Mouse (Mus musculus): ENCODE data around the gene Pde8a. TPM values are rescaled to one million over a fixed set of nuclear protein-coding genes. Genes with fewer than 3 reads are reported as not detected.
"Not testable (repeated sequence)": the region's sequence is repeated elsewhere in the genome, so short reads cannot be mapped to it uniquely, and the experiment has no call there.

The Pde8a gene
- 1 to 10 TPM; 4.7 to 7.0 TPM for total RNA-seq (2021)
- long read RNA-seq, experiment 1, partial matches to known transcripts: 0 of 4 reads
- long read RNA-seq, experiment 1, other reads (novel, unspliced or antisense): 1 of 4 reads
- long read RNA-seq, experiment 2, partial matches to known transcripts: 0 of 5 reads
- long read RNA-seq, experiment 2, other reads (novel, unspliced or antisense): 3 of 5 reads

DNA sequence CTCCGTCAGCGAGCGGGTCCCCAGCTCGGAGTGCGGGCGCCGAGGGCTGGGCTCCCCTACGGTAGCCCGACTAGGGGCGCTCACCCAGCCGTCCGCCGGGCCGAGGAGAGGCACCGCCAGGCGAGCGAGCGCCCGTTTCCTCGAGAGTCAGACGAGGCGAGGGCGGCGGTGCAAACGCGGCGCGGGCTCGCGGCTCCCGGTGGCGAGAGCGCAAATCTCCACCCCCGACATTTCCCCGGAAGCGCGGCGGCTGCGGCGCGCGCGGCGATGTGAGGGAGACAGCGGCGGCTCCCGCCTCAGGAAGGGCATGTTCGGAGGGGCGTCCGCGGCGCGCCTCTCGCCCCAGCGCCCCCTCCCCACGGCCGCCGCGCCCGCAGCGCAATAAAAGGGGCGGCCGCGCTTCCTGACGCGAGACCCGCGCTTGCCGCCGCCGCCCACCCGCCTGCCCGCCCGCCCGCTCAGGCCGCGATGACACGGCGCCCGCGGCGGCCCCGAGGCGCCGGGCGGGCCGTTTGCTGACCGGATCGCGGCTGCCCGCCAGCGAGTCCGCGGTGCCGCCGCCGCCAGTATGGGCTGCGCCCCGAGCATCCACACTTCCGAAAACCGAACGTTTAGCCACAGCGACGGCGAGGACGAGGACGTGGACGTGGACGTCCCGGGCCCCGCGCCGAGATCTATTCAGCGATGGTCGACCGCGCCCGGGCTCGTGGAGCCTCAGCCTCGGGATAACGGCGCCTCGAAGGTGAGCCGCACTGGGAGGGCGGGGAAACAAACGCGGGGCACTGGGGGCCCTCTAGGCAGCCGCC, at the start of gene Pde8a:
Pde8a (plus strand) TSS at position 250 of the 806 bp plus-strand sequence.
- intact Hi-C loops (cut with DNase I): no loop called here
- DNase-seq: peak in 1 of 2 experiments; percentile 37

DNA sequence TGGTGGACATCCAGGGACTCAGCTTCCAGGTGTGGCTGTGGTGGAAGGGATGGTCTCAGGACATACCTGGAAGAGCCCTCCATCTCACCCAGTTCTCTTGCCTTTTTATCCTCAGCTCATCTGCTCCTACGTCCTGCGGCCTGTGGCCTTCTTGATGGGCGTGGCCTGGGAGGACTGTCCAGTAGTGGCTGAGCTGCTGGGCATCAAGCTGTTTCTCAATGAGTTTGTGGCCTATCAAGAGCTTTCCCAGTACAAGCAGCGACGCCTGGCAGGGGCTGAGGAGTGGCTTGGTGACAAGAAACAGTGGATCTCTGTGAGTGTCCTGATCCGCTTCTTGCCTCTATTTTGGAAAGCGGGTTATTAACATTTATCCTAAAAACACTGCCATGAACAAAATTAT, 49.0 kb upstream of the Pde8a start:
- intact Hi-C loops (cut with DNase I): no loop called here
- DNase-seq: no peak

DNA sequence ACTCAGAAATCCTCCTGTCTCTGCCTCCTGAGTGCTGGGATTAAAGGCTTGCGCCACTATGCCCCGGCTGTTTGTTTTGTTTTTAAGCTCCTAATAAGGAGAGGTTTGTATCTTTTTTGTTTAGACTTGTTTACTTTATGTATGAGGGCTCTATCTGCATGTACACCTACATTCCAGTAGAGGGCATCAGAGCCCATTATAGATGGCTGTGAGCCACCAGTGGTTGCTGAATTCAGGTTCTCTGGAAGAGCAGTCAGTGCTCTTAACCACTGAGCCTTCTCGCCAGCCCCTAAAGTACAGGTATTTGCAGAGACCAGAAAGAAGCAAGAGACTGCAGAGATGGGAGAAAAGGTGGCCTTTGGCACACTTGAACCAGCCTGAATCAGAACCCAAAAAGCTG, 46.3 kb upstream of the Pde8a start:
- intact Hi-C loops (cut with DNase I): loop anchor here (2.0 to 5.0 kb wide), 2 partner anchors 40 to 168 kb away; no protein-coding TSS in a partner anchor
- no peak for DNase-seq

- intact Hi-C loops (cut with DNase I): loop anchor here (2.0 to 5.0 kb wide), 2 partner anchors 38 to 133 kb away; no protein-coding TSS in a partner anchor
- no peak for DNase-seq
Measured at GRCm38 (mm10) chr7:81169351-81169750, 44.0 kb upstream of the Pde8a start.

- no peak for DNase-seq
- intact Hi-C loops (cut with DNase I): no loop called here
Measured at GRCm38 (mm10) chr7:81173931-81174330, 39.5 kb upstream of the Pde8a start.

DNA sequence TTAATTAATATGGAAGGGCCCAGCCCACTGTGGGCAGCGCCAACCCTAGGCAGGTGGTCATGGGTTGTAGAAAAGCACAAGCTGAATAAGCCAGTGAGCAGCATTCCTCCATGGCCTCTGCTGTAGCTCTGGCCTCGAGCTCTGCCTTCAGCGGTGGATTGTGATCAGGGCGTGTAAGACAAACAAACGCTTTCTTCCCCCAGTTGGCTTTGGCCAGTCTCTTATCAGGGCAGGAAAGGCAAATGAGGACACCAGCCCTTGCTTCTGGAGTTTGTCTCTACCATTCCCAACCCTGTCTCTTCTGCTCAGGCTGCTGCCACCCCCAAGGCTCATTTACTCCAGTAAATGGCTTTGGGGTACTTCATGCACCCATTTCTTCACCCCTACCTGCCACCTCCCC, 38.7 kb upstream of the Pde8a start:
- DNase-seq: no peak
- intact Hi-C loops (cut with DNase I): no loop called here

DNA sequence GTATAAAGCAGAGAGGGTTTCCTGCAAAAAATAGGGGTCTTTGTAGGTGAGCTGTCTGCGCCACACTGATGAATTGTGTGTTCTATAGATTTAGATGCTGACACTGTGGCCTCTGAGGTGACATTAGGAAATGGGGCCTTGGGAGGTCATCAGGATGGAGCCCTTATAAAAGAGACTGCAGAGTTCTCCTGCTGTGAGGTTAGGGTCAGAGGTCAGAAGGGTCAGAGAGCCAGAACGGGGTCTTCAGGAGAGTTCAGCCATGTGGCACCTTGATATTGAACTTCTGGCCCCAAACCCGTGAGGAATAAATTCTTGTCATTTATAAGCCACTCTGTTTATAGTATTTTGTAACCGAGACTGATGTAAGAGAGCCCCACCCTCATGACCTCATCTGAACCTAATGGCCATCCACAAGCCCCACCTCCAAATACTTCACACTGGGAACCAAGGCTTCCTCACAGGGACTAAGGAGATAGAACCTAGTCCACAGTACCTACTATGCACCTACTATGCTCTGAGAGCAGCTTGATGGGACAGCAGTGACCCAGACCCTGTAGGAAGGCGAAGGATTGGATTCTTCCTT, 37.1 kb upstream of the Pde8a start:
- no peak for DNase-seq
- intact Hi-C loops (cut with DNase I): no loop called here

DNA sequence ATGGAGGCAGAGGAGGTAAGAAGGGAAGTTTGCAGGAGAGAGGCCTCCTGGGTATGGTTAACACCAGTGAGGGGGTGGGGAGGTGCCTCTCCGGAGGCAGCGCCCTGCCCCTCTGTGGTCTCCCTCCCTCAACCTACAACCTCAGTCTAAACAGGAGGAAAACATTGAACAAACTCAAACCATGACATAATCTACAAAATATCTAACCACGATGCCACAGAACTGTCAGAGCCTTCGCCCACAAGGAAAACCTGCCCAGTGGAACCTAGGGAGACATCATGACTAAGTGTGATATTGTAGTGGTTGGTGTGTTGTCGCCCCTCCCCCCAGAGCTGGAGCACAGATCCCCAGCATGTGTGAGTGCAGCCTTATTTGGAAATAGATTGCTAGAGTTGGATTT, 33.9 kb upstream of the Pde8a start:
- DNase-seq: no peak
- intact Hi-C loops (cut with DNase I): no loop called here

- DNase-seq: peak in 1 of 2 experiments; percentile 14
- intact Hi-C loops (cut with DNase I): no loop called here
Measured at GRCm38 (mm10) chr7:81182492-81183175, 30.8 kb upstream of the Pde8a start.

GRCm38 (mm10) chr7:81183181-81183580, 30.2 kb upstream of the Pde8a start:
- no peak for DNase-seq
- intact Hi-C loops (cut with DNase I): no loop called here

- intact Hi-C loops (cut with DNase I): no loop called here
- no peak for DNase-seq
Measured at GRCm38 (mm10) chr7:81184136-81184535, 29.3 kb upstream of the Pde8a start.

GRCm38 (mm10) chr7:81184651-81185050, 28.7 kb upstream of the Pde8a start:
- DNase-seq: no peak
- intact Hi-C loops (cut with DNase I): no loop called here

GRCm38 (mm10) chr7:81186036-81186435, 27.4 kb upstream of the Pde8a start:
- intact Hi-C loops (cut with DNase I); DNase-seq: not testable (repeated sequence)

GRCm38 (mm10) chr7:81189180-81189579, 24.2 kb upstream of the Pde8a start:
- intact Hi-C loops (cut with DNase I): no loop called here
- DNase-seq: no peak

- intact Hi-C loops (cut with DNase I): no loop called here
- DNase-seq: no peak
Measured at GRCm38 (mm10) chr7:81195509-81195908, 17.9 kb upstream of the Pde8a start.

GRCm38 (mm10) chr7:81196796-81197195, 16.6 kb upstream of the Pde8a start:
- no peak for DNase-seq
- intact Hi-C loops (cut with DNase I): no loop called here

DNA sequence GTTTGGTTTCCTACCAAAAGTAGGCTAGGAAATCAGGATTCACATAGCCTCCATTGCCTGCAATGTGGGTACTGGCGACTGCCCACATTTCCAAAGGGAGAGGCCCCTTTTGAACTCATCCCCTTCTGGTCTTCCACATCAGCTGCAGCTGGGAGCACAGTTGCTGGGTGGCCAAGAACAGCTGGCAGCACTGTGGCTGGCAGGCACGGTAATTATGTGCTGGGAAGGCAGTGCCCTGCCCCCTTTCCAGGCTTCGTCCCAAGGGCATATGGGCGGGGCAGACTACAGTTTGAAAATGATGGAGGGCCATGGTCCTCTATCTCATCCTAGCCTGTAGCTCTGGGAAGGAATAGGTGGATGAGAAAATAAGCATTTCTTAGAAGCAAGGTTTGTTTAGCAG, 14.9 kb upstream of the Pde8a start:
- peak in 1 of 2 experiments; percentile 19 for DNase-seq
- intact Hi-C loops (cut with DNase I): no loop called here

DNA sequence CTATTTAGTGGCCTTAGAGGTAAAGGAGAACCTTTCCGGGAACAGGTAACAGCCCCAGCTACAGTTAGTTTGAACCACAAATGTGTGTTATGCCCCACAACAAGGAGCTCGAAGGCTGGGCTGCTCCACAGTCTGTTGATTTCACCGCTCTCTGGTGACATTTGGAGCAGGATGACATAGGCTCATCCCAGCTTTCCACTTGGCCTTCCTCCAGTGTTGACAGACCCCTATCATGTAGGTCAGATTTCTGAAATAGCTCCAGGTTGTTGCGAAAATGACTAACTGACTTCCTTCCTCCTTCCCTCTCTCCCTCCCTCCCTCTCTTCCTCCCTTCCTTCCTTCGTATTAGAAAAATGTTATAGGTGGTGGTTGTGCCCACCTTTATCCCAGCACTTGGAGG, 14.3 kb upstream of the Pde8a start:
- intact Hi-C loops (cut with DNase I): no loop called here

GRCm38 (mm10) chr7:81199757-81200156, 13.6 kb upstream of the Pde8a start:
- intact Hi-C loops (cut with DNase I): no loop called here

More for the DNA sequence above, 14.3 kb upstream of the Pde8a start:
- no peak for DNase-seq

GRCm38 (mm10) chr7:81202389-81202788, 11.0 kb upstream of the Pde8a start:
- no peak for DNase-seq
- intact Hi-C loops (cut with DNase I): no loop called here

More at GRCm38 (mm10) chr7:81199757-81200156, 13.6 kb upstream of the Pde8a start:
- DNase-seq: no peak

DNA sequence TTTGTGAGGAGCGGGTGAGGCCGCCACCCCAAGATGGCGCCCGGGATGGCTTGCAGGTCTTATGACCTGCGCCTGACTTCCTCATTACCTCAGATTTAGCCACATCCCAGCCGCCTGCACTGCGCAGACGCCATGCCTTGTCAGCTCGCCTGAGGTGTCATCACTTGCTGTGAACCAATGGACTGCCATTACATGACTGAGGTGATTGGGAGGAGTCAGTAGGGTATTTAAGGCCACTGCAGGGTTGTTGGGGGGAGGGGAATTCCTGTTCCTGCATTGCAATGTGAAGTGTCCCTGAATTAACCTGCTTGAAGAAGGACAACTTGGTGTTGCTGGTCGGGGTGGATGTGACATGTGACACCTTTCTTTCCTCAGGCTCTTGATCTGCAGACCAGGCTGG, 9.8 kb upstream of the Pde8a start:
- intact Hi-C loops (cut with DNase I); DNase-seq: not testable (repeated sequence)

Data from gastrocnemius, postnatal 36 days (tissue).